Mouse (Mus musculus) C2C12 (cell line): ENCODE data around the gene Fau. TPM values are rescaled to one million over a fixed set of nuclear protein-coding genes. Genes with fewer than 3 reads are reported as not detected.

Experiments
- H3K27me3 ChIP-seq: one replicate; pipeline ENCODE4 v1.6.1; 2011; ENCODE audit not compliant: control insufficient read depth, insufficient read depth, insufficient read length
- H3K36me3 ChIP-seq: one replicate; pipeline ENCODE4 v1.6.1; 2011; ENCODE audit not compliant: control insufficient read depth, insufficient read depth
- H3K4me3 ChIP-seq: one replicate; pipeline ENCODE4 v1.5.1; 2011; ENCODE audit warnings: mild to moderate bottlenecking, control low read depth; ENCODE audit not compliant: poor library complexity, insufficient read depth, severe bottlenecking
- H3K79me2 ChIP-seq: one replicate; pipeline ENCODE4 v1.6.1; 2011; ENCODE audit not compliant: control insufficient read depth, insufficient read depth
- H3K79me3 ChIP-seq: one replicate; pipeline ENCODE4 v1.6.1; 2011; ENCODE audit warnings: low read depth, control low read depth
- H3ac ChIP-seq: one replicate; pipeline ENCODE3; 2011; ENCODE audit warnings: low read depth; ENCODE audit not compliant: control insufficient read depth, insufficient read length
- CEBPB ChIP-seq: IDR thresholded peaks from one replicate; pipeline ENCODE4 v1.6.1; 2011; ENCODE audit warnings: low read depth, mild to moderate bottlenecking, control low read depth, moderate library complexity
- CTCF ChIP-seq: IDR thresholded peaks from one replicate; pipeline ENCODE4 v1.5.1; 2011; ENCODE audit not compliant: control insufficient read depth, insufficient read depth, insufficient read length
- FOSL1 ChIP-seq: IDR thresholded peaks from one replicate; pipeline ENCODE4 v1.8.0; 2011; ENCODE audit warnings: mild to moderate bottlenecking, low read length; ENCODE audit not compliant: poor library complexity, insufficient read depth, severe bottlenecking
- MAX ChIP-seq: IDR thresholded peaks from one replicate; pipeline ENCODE4 v1.6.1; 2011; ENCODE audit warnings: mild to moderate bottlenecking, control low read depth
- MYOD1 ChIP-seq: IDR thresholded peaks from one replicate; pipeline ENCODE4 v1.6.1; 2011; ENCODE audit warnings: low read depth; ENCODE audit not compliant: control insufficient read depth, insufficient read length
- MYOG ChIP-seq: IDR thresholded peaks from one replicate; pipeline ENCODE4 v1.6.1; 2011; ENCODE audit not compliant: control insufficient read depth, insufficient read length; ENCODE audit errors: extremely low read depth
- USF1 ChIP-seq: IDR thresholded peaks from one replicate; pipeline ENCODE4 v1.6.1; 2011; ENCODE audit warnings: low read depth, mild to moderate bottlenecking, control low read depth, moderate library complexity
- polyA plus RNA-seq: library from polyadenylated mRNA; unstranded; fragments of >200 nt; fragmentation: generic; extraction: Trizol; gene quantifications from one replicate; pipeline ENCODE4 v1.2.1, GENCODE M21; 2012; ENCODE audit warnings: missing spikeins

Fau gene
- polyA plus RNA-seq, 1 experiment, result 2,541 TPM

GRCm38 (mm10) chr19:6016532-6016931 is 41.1 kb upstream of the Fau start:
- TF ChIP-seq MYOD1 (no peak), MAX (no peak), CTCF (no peak), CEBPB (no peak)
- Histone ChIP-seq H3K4me3 (no peak overlapping the region), H3ac (no peak overlapping the region), H3K79me3 (no peaks in the 10 kb centered on the region), H3K36me3 (no peaks in the 10 kb centered on the region), H3K27me3 (no peaks in the 10 kb centered on the region), H3K79me2 (peaks cover 15% of the 10 kb centered on the region)

DNA sequence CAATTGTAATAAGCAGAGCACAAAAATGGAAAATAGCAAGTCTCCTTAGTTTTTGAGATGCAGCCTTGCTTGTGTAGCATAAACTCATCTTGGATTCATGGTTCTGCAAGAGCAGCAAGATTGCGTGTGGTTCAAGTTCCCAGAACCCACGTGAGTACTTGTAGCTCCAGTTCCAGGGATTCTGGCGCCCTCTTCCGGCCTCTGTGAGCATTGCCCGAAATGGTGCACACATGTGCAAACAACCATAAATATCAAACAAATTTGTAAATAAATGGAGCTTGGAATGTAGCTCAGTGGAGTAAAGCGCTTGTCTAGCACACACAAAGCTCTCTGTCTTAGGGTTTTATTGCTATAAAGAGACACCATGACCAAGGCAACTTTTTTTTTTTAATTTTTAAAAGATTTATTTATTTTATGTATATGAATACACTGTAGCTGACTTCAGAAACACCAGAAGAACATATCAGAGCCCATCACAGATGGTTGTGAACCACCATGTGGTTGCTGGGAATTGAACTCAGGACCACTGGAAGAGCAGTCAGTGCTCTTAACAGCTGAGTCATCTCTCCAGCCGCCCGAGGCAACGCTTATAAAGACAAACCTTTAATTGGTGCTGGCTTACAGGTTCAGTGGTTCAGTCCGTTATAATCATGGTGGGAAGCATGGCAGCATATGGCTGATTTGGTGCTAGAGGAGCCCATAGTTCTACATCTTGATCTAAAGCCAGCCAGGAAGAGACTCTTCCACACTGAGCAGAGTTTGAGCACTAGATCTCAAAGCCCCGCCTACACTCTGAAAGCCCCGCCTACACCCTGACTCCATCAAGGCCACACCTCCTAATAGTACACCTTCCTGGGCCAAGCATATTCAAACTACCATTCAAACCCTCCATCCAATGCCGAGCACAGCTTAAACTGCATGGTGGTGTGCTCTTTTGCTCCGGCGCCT is 39.2 kb upstream of the Fau start:
- Histone ChIP-seq H3K36me3 (no peaks in the 10 kb centered on the region), H3K4me3 (no peak overlapping the region), H3ac (no peak overlapping the region), H3K27me3 (peaks cover 10% of the 10 kb centered on the region), H3K79me2 (peaks cover 12% of the 10 kb centered on the region), H3K79me3 (no peaks in the 10 kb centered on the region)
- TF ChIP-seq USF1, result peak; percentile 85
- no peak for TF ChIP-seq CEBPB
- no peak for TF ChIP-seq MAX
- TF ChIP-seq FOSL1, result no peak
- TF ChIP-seq CTCF, result peak; percentile 64
- TF ChIP-seq MYOG, result no peak
- no peak for TF ChIP-seq MYOD1

GRCm38 (mm10) chr19:6020276-6020675 is 37.4 kb upstream of the Fau start:
- no peaks in the 10 kb centered on the region for H3K79me3 ChIP-seq
- no peak overlapping the region for H3K4me3 ChIP-seq
- no peak overlapping the region for H3ac ChIP-seq
- no peak for TF ChIP-seq MAX
- no peaks in the 10 kb centered on the region for H3K79me2 ChIP-seq
- H3K27me3 ChIP-seq, result peaks cover 24% of the 10 kb centered on the region
- no peaks in the 10 kb centered on the region for H3K36me3 ChIP-seq

GRCm38 (mm10) chr19:6023059-6023458 is 34.6 kb upstream of the Fau start:
- no peaks in the 10 kb centered on the region for H3K79me3 ChIP-seq
- no peak for TF ChIP-seq FOSL1
- no peak for TF ChIP-seq USF1
- no peak for TF ChIP-seq MYOD1
- no peak for TF ChIP-seq CEBPB
- no peaks in the 10 kb centered on the region for H3K79me2 ChIP-seq
- H3K27me3 ChIP-seq, result peaks cover 29% of the 10 kb centered on the region
- H3ac ChIP-seq, result no peak overlapping the region
- no peak overlapping the region for H3K4me3 ChIP-seq
- no peaks in the 10 kb centered on the region for H3K36me3 ChIP-seq

GRCm38 (mm10) chr19:6023930-6024329 is 33.7 kb upstream of the Fau start:
- TF ChIP-seq MYOG (no peak), FOSL1 (no peak)
- no peak overlapping the region for H3K4me3 ChIP-seq
- H3K79me3 ChIP-seq, result no peaks in the 10 kb centered on the region

GRCm38 (mm10) chr19:6028991-6029390 is 28.7 kb upstream of the Fau start:
- Histone ChIP-seq H3ac (no peak overlapping the region), H3K79me3 (no peaks in the 10 kb centered on the region), H3K79me2 (no peaks in the 10 kb centered on the region), H3K36me3 (no peaks in the 10 kb centered on the region), H3K4me3 (no peak overlapping the region), H3K27me3 (peaks cover 16% of the 10 kb centered on the region)
- TF ChIP-seq MYOG (no peak), USF1 (no peak), CEBPB (no peak), MAX (no peak), FOSL1 (no peak), MYOD1 (no peak), CTCF (no peak)

More at GRCm38 (mm10) chr19:6023930-6024329, 33.7 kb upstream of the Fau start:
- Histone ChIP-seq H3K27me3 (peaks cover 29% of the 10 kb centered on the region), H3K79me2 (no peaks in the 10 kb centered on the region), H3ac (no peak overlapping the region), H3K36me3 (no peaks in the 10 kb centered on the region)
